Mouse (Mus musculus) gastrocnemius, postnatal 25 days (tissue): Measurements from ENCODE around the gene Gm4884. TPM values are rescaled to one million over a fixed set of nuclear protein-coding genes. Genes with fewer than 3 reads are reported as not detected.
"Not testable (repeated sequence)": the region's sequence is repeated elsewhere in the genome, so short reads cannot be mapped to it uniquely, and the experiment has no call there.

Experiments used
- DNase-seq: peaks from one replicate; pipeline ENCODE4 v3.0.0; 2022
- long read RNA-seq, 2 experiments: library from polyadenylated mRNA; stranded (forward); transcript quantifications; one replicate each; pipeline ENCODE4 v2.0.0; 2021
- total RNA-seq, 2 experiments: library from RNA; stranded (reverse); gene quantifications; 1 replicate in 1 of 2; 2 replicates in 1 of 2; pipeline ENCODE4 v1.2.3; 2021

Gene Gm4884
- not detected for total RNA-seq
- long read RNA-seq, experiment 1 = 0 reads
- long read RNA-seq, experiment 2 = 0 reads

- DNase-seq = not testable (repeated sequence)
Measured at GRCm38 (mm10) chr7:41032419-41032818, at the start of gene Gm4884. Gene Gm4884 (plus strand): TSS chr7:41032719.

DNA sequence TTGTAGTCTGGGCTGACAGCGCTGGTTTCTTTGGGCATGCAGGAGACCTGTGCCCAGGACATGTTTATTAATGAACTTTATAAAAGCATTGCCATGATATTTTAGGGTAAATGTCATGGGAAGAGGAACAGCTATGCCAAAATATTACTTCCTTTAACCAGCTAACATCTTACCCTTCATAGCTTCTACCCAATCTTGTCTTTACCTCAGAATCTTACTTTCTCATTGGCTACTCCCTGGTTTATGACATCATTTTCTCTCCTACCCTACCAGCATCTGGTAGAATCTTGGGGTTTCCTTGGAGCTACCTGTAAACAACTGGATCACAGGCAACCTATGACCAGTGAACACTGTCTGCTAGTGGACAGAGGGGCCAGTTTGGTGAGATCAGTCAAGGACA, 45.3 kb upstream of the Gm4884 start, which contains the start of gene 4930433I11Rik:
Gene 4930433I11Rik, plus strand, starts transcription at position 301 of the 400 bp plus-strand sequence.
- DNase-seq = no peak

DNA sequence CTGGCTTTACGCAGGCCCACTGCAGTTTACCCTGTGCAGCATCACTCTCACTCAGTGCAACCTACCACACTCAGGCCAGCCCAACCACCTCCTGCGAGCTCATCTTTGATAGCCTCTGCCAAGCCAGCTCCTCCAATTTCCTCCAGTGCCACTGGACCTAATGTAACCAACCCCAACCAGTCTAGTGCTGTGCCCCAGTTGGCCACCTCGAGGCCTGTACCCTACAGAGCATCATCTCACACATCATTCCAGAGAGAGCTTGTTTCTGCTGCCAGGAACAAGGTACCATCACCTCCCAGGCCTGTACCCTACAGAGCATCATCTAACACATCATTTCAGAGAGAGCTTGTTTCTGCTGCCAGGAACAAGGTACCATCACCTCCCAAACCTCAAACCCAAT, 11.5 kb downstream of the Gm4884 start:
- not testable (repeated sequence) for DNase-seq

Other genes starting within 250 kb of the Gm4884 start
- gene Vstm2b, start 134.4 kb upstream of the Gm4884 start, total RNA-seq = under 1 TPM in 1 of 2 experiments, not detected in 1; 0.21 TPM
- gene 4930433I11Rik, start 45.2 kb upstream of the Gm4884 start, total RNA-seq = not detected
- not detected for gene Gm5592, start 121.1 kb downstream of the Gm4884 start, total RNA-seq